Mouse (Mus musculus): Measurements from ENCODE around the gene Dlg1. TPM values are rescaled to one million over a fixed set of nuclear protein-coding genes. Genes with fewer than 3 reads are reported as not detected.

The Dlg1 gene
- polyA plus RNA-seq, 1 experiment, result 7.9 TPM

DNA sequence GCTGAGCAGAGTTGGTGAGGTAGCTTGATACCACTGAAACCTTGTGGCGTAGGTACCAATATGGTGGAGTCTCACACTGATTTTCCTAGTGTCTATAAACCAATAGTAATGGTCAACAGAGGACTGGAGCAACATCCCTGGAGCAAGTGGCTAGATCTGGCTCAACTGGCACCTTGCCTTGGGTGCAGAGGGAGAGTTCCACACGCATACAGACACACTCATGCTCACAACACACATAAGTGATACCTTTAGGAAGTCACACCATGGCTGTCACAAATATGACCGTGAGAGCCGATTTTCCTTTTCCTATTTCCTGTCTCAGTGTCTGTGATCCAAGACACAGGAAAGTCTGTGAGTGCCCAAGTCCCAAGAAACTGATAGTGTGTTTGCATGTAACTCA lies 212.1 kb downstream of the Dlg1 start:
- Histone ChIP-seq H3K36me3 (ENCODE audit: control insufficient read depth, insufficient read depth, low read length) (peaks cover 12% of the 10 kb centered on the region), H3K4me3 (ENCODE audit: extremely low read depth, insufficient read depth, insufficient read length) (no peak overlapping the region), H3K27me3 (ENCODE audit: control insufficient read depth, insufficient read depth, low read length) (no peaks in the 10 kb centered on the region), H3K4me1 (ENCODE audit: control insufficient read depth, insufficient read depth, insufficient read length) (no peaks in the 10 kb centered on the region), H3K27ac (ENCODE audit: insufficient read depth, low read length) (no peak overlapping the region)
- TF ChIP-seq CTCF (IDR thresholded peaks at IDR 0.05; ENCODE audit: extremely low read depth, insufficient read depth, insufficient read length, insufficient replicate concordance) (no peak), POLR2A (IDR thresholded peaks at IDR 0.05; ENCODE audit: low read depth, low read length) (no peak)
- 87% methylated on average over 4 of the region's 4 CpGs for WGBS
- no peak for DNase-seq (ENCODE audit: low read depth in 1 of 2, low spot score in 2 of 2)

DNA sequence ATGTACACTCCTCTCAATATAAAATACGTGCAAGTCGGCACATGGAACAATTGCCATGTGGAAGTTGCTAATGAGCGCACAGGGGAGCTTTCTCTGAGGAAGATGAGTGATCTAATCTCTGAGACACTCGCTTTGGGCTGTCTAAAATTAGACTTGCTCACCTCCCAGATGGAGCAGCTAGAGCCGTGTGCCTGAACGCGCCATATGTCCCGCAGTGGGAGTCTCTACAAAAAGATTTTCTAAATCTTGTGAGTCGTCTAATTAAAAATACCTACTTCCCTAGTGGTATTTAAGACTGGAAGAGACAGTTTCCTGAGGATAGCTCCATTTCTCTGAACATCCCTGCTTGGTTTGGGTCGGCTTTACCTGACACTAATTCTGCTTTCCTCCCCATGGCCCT lies 213.1 kb downstream of the Dlg1 start:
- H3K4me3 ChIP-seq (ENCODE audit: extremely low read depth, insufficient read depth, insufficient read length), result no peak overlapping the region
- no peak overlapping the region for H3K27ac ChIP-seq (ENCODE audit: insufficient read depth, low read length)
- 78% methylated on average over 10 of the region's 10 CpGs for WGBS
- TF ChIP-seq POLR2A (IDR thresholded peaks at IDR 0.05; ENCODE audit: low read depth, low read length) (no peak), CTCF (IDR thresholded peaks at IDR 0.05; ENCODE audit: extremely low read depth, insufficient read depth, insufficient read length, insufficient replicate concordance) (no peak)
- peaks cover 8% of the 10 kb centered on the region for H3K36me3 ChIP-seq (ENCODE audit: control insufficient read depth, insufficient read depth, low read length)
- no peaks in the 10 kb centered on the region for H3K27me3 ChIP-seq (ENCODE audit: control insufficient read depth, insufficient read depth, low read length)
- DNase-seq (ENCODE audit: low read depth in 1 of 2, low spot score in 2 of 2), result no peak
- no peaks in the 10 kb centered on the region for H3K4me1 ChIP-seq (ENCODE audit: control insufficient read depth, insufficient read depth, insufficient read length)

DNA sequence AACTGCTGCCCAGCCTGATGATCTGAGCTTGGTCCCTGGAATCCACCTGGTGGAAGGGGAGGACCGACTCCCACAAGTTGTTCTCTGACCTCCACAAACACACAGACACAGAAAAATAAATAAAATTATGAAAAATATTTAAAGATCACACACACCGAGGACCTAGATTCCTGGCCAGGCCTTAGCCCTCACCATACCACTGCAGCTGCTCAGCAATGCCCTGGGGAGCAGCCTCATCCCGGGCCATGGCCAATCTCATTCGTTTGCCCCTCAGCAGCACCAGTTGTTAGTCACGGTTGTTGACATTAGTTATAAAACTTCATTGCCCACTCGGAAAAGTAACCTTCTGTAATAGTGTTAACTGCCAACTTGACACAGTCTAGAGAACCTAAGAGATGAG lies 214.8 kb downstream of the Dlg1 start:
- 70% methylated on average over 6 of the region's 6 CpGs for WGBS
- H3K4me1 ChIP-seq (ENCODE audit: control insufficient read depth, insufficient read depth, insufficient read length), result no peaks in the 10 kb centered on the region
- peaks cover 5% of the 10 kb centered on the region; the same call in 1 of the 2 replicates for H3K36me3 ChIP-seq (ENCODE audit: control insufficient read depth, insufficient read depth, low read length)
- no peak for DNase-seq (ENCODE audit: low read depth in 1 of 2, low spot score in 2 of 2)
- H3K27me3 ChIP-seq (ENCODE audit: control insufficient read depth, insufficient read depth, low read length), result no peaks in the 10 kb centered on the region
- no peak overlapping the region for H3K4me3 ChIP-seq (ENCODE audit: extremely low read depth, insufficient read depth, insufficient read length)
- no peak overlapping the region for H3K27ac ChIP-seq (ENCODE audit: insufficient read depth, low read length)
- TF ChIP-seq CTCF (IDR thresholded peaks at IDR 0.05; ENCODE audit: extremely low read depth, insufficient read depth, insufficient read length, insufficient replicate concordance), result no peak

DNA sequence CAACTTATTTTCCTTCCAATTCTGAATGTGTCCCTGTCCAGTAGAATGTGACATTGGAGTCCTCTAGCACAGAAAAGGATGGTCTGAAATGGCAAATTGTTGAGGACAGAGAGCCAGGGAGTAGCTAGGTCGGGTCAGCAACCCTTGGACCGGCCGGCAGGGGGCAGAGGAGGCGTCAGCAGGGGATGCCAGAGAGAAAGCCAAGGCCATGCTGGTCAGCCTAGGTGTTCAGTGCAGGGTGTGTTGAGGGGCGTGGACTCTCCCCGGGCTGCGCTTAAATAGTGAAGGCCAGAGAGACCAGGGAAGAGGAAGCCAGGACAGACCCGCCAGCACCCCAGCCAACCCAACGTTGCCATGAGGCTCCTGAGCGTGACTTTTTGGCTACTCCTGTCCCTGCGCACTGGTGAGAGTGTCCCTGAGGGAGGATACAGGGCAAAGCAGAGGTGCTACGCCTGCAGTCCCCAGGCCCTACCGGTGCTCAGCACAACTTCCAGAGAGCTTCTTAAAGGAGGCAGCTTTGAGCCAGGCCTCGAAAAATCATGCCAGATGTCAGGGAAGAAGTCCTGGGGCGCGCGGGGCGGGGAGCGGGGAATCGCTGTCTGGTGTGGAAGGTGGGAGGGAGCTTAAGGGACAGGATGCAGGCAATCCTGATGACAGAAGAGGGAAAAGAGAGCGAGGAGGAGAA lies 215.5 kb downstream of the Dlg1 start, which contains the start of gene Meltf:
TSS of gene Meltf (plus strand) at position 238 of the 685 bp plus-strand sequence.
- TF ChIP-seq CTCF (IDR thresholded peaks at IDR 0.05; ENCODE audit: extremely low read depth, insufficient read depth, insufficient read length, insufficient replicate concordance) (peak; percentile 81), POLR2A (IDR thresholded peaks at IDR 0.05; ENCODE audit: low read depth, low read length) (no peak)
- peak in 1 of 2 experiments; percentile 52 for DNase-seq (ENCODE audit: low read depth in 1 of 2, low spot score in 2 of 2)
- peaks cover 4% of the 10 kb centered on the region; the same call in 1 of the 2 replicates for H3K36me3 ChIP-seq (ENCODE audit: control insufficient read depth, insufficient read depth, low read length)
- 44% methylated on average over 21 of the region's 21 CpGs for WGBS
- H3K4me1 ChIP-seq (ENCODE audit: control insufficient read depth, insufficient read depth, insufficient read length), result no peaks in the 10 kb centered on the region
- no peak within 1 kb of the TSS for H3K4me3 ChIP-seq (ENCODE audit: extremely low read depth, insufficient read depth, insufficient read length)
- H3K27me3 ChIP-seq (ENCODE audit: control insufficient read depth, insufficient read depth, low read length), result no peaks in the 10 kb centered on the region
- no peak within 1 kb of the TSS for H3K27ac ChIP-seq (ENCODE audit: insufficient read depth, low read length)

DNA sequence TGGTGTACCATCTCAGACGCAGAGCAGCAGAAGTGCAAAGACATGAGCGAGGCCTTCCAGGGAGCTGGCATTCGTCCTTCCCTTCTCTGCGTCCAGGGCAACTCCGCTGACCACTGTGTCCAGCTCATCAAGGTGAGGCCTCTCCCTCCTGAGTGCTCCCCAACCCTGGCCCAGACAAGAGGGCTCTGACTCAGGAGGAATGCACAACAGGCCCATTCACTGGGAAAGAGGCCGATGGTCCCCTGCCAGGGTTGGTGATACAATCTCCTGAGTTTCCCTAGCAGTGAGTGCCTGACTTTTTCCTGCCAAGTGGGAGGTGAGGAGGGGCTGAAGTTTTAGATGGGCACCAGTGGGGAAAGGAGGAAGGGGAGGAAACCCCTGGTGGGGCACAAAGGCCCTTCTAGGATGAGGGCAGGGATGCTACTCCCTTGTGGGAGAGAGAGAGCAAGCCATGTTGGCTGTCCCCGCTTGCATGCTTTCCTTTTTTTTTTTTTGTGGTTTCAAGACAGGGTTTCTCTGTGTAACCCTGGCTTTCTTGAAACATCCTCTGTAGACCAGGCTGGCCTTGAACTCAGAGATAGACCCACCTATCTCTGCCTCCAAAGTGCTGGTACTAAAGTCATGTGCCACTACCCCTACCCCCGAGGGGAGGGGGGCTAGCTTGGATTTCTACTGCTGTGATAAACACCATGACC lies 217.1 kb downstream of the Dlg1 start:
- Histone ChIP-seq H3K27me3 (ENCODE audit: control insufficient read depth, insufficient read depth, low read length) (no peaks in the 10 kb centered on the region), H3K27ac (ENCODE audit: insufficient read depth, low read length) (no peak overlapping the region), H3K4me1 (ENCODE audit: control insufficient read depth, insufficient read depth, insufficient read length) (no peaks in the 10 kb centered on the region), H3K4me3 (ENCODE audit: extremely low read depth, insufficient read depth, insufficient read length) (no peak overlapping the region), H3K36me3 (ENCODE audit: control insufficient read depth, insufficient read depth, low read length) (no peaks in the 10 kb centered on the region)
- 82% methylated on average over 8 of the region's 8 CpGs for WGBS
- no peak for DNase-seq (ENCODE audit: low read depth in 1 of 2, low spot score in 2 of 2)
- TF ChIP-seq CTCF (IDR thresholded peaks at IDR 0.05; ENCODE audit: extremely low read depth, insufficient read depth, insufficient read length, insufficient replicate concordance), result no peak
- no peak for TF ChIP-seq POLR2A (IDR thresholded peaks at IDR 0.05; ENCODE audit: low read depth, low read length)

DNA sequence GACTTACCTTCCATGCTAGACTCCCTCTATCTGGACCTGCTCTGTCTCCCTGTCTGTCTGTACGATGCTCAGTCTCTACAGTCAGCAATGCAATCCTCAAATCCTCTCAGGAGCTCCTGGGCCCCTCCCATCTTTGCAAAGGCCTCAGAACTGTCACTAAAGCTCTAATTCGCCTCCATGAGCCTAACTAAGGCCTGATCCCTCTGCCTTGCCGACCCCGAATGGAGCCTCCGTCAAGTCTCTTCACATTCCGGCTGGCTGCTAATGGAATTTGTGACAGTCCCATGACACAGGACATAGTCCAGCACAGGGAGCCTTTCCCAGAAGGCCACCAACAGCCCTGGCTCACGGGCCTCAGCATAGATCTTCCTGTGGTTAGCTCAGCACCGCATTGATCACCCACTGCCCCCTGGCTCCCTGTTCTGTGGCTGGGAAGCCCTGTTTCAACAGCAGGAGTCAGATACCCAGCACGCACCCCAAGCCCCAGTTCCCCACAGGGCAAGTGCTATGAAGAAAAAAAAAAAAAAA lies 219.2 kb downstream of the Dlg1 start:
- no peak for TF ChIP-seq POLR2A (IDR thresholded peaks at IDR 0.05; ENCODE audit: low read depth, low read length)
- no peak for TF ChIP-seq CTCF (IDR thresholded peaks at IDR 0.05; ENCODE audit: extremely low read depth, insufficient read depth, insufficient read length, insufficient replicate concordance)
- Histone ChIP-seq H3K4me3 (ENCODE audit: extremely low read depth, insufficient read depth, insufficient read length) (no peak overlapping the region), H3K36me3 (ENCODE audit: control insufficient read depth, insufficient read depth, low read length) (no peaks in the 10 kb centered on the region), H3K27ac (ENCODE audit: insufficient read depth, low read length) (no peak overlapping the region), H3K4me1 (ENCODE audit: control insufficient read depth, insufficient read depth, insufficient read length) (no peaks in the 10 kb centered on the region), H3K27me3 (ENCODE audit: control insufficient read depth, insufficient read depth, low read length) (no peaks in the 10 kb centered on the region)
- 84% methylated on average over 9 of the region's 9 CpGs for WGBS
- DNase-seq (ENCODE audit: low read depth in 1 of 2, low spot score in 2 of 2), result no peak

DNA sequence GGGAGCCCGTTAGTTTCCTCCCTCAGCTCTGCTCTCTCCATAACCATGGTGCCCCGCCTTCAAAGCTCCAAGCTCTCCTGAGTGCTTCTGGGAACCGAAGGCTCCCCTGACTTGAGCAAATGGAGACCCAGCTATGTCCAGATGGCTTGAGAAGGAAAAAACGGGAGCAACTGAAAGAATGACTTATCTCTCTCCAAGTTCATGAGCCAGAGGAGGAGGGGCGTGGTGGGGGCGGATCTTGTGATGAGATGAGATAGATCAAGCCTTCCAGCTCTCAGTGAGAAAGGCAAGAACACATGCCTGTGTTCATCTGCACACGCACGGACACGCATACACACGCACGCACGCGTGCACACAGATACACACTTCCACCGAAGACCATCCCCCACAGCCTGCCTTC lies 220.1 kb downstream of the Dlg1 start:
- H3K4me1 ChIP-seq (ENCODE audit: control insufficient read depth, insufficient read depth, insufficient read length), result no peaks in the 10 kb centered on the region
- WGBS, result 83% methylated on average over 14 of the region's 14 CpGs
- no peak for TF ChIP-seq CTCF (IDR thresholded peaks at IDR 0.05; ENCODE audit: extremely low read depth, insufficient read depth, insufficient read length, insufficient replicate concordance)
- TF ChIP-seq POLR2A (IDR thresholded peaks at IDR 0.05; ENCODE audit: low read depth, low read length), result no peak
- no peaks in the 10 kb centered on the region for H3K36me3 ChIP-seq (ENCODE audit: control insufficient read depth, insufficient read depth, low read length)
- H3K4me3 ChIP-seq (ENCODE audit: extremely low read depth, insufficient read depth, insufficient read length), result no peak overlapping the region
- no peaks in the 10 kb centered on the region for H3K27me3 ChIP-seq (ENCODE audit: control insufficient read depth, insufficient read depth, low read length)
- DNase-seq (ENCODE audit: low read depth in 1 of 2, low spot score in 2 of 2), result no peak
- H3K27ac ChIP-seq (ENCODE audit: insufficient read depth, low read length), result no peak overlapping the region
